Mouse (Mus musculus): Measurements from ENCODE around the gene Gramd1c.

Gene Gramd1c

DNA sequence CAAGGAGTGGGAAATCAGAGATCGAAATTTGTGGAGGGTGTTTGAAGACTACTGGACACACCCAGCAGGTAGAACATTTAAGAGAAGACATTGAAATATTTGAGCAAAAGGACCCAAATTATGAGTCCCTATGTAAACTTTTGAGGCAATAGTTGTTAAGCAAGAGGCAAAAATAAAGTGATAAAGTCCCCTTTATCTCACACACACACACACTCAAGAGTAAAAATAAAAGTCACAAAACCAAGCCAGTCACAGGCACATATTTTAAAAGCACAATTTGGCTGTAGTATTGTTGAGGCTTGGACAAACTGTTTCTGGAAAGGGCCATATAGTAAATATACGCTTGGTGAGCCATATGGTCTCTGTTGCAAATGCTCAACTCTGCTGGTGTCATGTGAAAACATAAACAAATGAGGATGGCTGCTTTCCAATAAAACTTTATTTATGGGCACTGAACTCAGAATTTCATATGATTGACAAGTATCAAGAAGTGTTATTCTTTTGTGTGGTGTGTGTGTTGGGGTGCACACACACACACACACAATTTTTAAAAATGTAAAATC is 44.1 kb downstream of the Gramd1c start:
- no peak for DNase-seq (ENCODE audit: low read depth)

DNA sequence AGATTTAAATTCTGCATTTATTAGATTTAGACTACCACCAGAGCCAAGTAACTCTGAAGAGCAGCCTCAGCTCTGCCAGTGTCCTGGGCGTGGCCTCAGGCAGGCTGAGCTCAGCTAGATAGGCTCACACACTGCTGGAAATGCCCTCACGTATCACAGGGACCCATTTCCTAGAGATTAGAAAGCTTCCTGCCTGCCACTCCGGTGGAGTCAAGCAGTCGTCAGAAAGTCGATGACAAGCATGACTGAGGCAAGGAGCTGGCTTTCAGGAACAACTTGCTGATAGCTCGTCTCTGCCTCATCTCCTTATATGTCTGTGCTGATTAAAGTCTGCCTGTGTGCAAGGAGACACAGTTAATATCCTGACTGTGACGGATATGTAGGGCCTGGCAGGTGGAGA is 44.8 kb downstream of the Gramd1c start:
- DNase-seq (ENCODE audit: low read depth) = no peak

DNA sequence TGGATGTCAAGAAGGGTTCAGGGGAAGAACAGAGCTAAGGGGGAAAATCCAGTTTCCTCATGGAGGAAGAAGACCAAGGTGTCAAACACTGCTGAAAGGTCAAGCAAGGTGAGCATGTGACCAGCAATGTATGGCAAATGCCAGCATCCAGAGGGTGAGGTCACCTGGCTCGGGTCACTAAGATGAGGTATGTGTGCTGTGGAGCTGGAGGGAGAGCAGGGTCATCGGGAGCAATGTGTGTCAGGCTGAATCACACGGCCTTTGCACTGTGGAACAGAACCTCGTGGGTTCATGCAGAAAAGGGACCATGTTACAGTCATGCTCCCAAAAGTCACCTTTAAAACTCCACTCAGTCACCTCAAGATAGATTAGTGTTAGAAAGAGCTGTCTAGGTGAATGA is 45.4 kb downstream of the Gramd1c start:
- DNase-seq (ENCODE audit: low read depth) = no peak

DNA sequence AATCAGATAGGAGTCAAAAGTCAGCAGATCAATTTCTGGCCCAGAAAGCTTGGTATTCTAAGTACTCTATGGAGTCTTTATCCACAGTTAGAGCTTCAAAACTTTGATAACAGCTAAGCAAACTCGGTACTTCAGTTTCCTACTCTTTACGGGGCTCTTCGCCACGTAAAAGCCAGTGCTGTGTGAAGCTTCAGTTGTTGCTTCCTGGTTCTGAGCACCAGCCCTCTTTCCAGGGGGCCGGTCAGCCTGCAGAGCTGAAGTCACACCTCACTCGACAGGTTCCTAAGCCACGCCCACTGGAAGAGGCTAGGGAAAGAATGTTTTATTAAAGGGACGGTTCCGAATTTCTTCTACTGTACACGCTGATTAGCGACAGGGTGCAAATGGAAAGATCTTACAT is 47.0 kb downstream of the Gramd1c start:
- DNase-seq (ENCODE audit: low read depth) = peak; percentile 79

DNA sequence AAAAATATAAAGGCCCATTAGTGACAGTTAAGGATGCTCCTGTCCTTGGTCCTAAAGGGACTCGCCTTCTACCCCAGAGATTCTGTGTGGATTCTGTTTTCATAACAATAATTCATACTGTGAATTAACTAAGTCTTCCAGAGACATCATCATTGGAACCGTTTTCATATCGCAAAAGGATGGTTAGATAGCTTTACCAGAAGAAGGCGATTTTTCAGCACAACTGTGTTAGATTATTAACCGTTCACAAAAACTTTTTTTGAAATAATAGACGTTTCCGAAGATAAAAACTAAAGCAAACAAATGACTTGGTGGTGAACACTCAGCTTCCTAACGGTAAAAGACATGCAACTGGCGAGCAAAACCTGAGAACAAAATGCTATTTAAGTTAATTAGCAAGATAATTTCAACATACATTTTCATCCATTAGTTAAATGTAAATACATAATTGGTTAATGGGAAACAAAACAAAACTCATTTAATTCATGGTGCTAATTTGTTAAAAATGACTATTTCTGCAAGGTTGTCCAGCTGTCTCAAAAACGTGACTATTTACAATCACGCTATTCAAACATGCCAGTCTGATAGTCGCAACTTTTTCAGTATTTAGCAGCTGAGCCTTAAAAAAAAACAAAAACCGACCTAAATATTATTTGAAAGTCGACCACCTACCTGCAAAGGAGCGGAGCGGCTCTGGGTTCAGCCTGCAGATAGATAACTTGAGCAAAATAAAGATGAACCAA is 47.6 kb downstream of the Gramd1c start:
- peak; percentile 6 for DNase-seq (ENCODE audit: low read depth)

DNA sequence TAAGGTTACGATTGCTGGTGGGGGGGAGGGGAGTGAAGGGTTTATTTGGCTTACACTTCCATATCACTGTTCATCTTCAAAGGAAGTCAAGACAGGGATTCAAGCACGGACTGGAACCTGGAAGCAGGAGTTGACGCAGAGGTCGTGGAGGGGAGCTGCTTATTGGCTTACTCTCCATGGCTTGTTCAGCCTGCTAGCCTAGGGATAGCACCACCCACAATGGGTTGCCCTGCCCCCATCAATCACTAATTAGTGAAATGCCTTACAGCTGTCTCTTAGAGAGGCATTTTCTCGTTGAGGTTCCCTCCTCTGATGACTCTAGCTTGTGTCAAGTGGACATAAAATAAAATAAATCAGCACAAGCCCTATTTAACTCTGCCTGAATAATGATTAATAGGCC is 52.1 kb downstream of the Gramd1c start:
- no peak for DNase-seq (ENCODE audit: low read depth)

DNA sequence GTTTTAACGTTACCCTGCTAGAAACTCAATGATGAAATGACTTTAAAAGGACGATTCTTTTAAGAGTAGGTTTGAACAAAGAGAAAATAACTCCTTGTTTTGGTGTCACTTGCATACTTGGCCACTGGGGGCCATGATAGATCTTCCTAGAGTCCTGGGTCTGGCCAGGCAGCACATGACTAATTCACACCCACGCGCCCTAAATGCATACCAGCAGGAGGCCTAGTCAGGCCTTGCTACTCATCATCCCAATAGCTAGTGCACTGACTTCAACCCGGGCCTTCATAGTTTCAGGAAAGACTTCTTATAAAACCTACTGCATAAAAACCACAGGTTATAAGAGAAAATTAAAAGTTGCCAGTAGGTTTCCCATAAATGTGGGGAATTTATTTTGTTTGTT is 61.1 kb downstream of the Gramd1c start:
- DNase-seq (ENCODE audit: low read depth) = peak; percentile 15

DNA sequence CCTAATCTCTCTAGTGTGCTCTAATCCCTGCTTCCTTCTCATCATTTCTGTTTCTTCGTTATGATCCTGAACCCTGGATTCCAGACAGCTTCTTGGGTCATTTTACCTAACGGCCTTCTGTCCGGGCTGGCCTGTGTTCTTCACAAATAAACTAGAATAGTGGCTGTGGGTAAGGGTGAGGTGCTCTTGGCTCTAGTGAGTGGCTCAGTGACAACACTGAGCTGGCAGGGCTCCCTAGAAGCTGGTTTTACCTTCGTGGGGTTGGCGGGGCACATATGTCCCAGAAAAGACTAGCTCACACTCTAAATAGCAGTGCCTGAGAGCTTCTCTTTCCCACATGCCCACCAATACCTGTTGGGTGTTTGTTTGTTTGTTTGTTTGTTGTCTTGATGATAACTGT is 63.6 kb downstream of the Gramd1c start:
- no peak for DNase-seq (ENCODE audit: low read depth)

DNA sequence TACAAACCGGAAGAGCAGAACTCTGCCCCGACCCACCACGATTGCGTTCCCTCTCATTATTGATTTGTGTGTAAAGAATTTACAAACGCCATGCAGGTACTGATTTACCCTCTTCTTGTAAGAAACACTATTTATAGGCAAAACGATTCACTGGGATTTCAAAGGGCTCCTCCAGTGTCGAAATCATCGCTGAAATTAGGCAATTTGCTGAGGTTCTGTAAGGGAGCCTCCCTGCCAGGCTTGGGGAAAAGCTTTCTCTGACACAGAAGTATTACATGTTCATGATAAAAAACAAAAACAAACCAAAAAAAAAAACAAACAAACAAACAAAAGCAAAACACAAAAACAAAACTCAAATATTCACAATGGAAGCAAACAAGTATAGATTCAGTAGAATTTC is 64.0 kb downstream of the Gramd1c start:
- no peak for DNase-seq (ENCODE audit: low read depth)

DNA sequence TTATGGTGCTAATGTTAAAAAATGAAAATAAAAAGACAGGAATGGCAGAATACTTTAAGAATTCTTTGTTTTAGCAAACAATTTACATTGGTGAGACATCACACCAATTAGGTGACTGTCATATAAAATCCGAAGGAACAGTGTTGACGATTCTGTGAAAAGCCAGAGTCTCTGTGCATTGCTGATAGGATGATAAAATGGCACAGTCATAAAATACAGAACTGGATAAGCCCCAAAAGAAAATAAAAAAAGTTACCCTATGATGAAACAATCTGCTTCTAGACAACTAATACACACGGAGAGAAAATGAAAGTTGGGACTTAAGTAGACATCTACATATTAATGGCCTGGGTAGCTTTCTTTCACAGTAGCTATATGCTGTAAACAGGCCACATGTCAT is 68.5 kb downstream of the Gramd1c start:
- no peak for DNase-seq (ENCODE audit: low read depth)

DNA sequence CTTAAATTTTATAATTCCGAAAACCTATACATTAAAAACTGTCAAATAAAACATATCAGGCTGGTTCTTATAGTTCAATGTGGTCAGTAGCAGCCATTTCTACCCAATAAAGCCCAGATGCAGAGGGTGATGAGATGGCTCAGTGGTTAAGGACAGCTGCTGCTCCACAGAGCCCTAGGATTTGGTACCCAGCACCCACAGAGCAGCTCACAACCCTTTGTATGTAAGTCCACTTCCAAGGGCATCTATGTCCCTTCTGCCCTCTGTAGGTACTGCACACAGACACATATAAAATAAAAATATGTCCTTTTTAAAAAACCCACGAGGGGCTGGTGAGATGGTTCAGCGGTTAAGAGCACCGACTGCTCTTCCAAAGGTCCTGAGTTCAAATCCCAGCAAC is 76.8 kb downstream of the Gramd1c start:
- no peak for DNase-seq (ENCODE audit: low read depth)

DNA sequence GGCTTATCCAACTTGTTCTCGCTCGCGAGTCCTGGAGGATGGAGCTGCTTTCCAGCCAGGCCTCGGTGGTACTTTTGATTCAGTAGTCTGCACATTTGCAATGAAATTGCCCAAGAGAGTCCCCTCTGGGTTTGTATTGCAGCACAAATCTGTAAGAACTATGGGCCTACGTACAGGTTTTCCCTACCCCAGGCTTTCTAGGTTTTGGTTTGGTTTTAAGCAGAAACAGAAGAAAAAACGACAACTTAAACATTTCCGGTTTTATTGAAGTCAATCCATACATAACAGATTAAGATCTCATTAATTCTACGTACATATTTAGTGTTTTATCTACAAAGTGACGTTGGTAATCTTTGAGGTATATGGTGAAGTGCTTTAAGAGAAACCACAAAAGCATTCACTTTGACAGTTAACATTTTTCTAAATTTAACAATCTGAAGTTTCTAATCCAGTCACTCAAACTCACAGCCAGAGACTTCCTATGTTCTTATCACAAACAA is 83.0 kb downstream of the Gramd1c start:
- DNase-seq (ENCODE audit: low read depth) = peak; percentile 68

DNA sequence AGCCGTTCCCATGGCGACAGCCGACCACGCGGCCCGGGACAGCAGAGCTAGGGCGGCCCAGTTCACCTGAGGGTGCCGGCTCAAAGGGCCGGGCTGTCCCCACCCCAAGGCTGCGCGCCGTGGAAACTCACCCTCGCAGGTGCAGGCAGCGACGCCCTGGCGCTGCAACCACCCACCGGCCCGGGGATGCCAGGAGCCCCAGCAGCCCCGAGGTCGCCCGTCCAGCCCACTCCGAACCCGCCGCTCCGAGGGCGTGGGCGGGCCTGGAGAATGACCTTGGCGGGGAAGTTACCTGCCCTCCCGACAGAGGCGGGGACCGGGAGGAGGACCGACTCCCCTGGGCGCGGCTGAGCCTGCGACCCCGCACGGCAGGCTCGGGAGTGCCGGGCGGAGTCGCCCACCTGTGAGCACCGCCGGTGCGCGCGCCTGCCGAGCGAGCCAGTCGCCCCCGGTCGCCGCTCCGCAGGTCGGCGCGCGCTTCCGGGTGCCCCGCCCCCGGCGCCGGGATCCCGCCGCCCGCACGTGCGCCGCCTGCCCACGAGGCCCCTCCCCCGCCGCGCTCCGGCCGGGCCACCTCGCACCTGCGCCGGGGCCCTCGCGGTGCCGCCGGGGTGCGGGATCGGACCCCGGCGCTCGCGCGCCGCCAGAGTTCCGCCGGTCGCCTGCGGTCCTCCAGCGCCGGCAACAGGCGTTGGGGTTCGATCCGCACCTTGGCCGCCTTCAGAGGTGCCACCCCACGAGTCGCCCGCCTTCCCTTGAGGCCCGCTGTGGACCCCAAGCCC is 83.6 kb downstream of the Gramd1c start, which contains the start of gene Zdhhc23:
Gene Zdhhc23 (minus strand): TSS at position 464 of the 782 bp plus-strand sequence.
- DNase-seq (ENCODE audit: low read depth) = peak; percentile 72

DNA sequence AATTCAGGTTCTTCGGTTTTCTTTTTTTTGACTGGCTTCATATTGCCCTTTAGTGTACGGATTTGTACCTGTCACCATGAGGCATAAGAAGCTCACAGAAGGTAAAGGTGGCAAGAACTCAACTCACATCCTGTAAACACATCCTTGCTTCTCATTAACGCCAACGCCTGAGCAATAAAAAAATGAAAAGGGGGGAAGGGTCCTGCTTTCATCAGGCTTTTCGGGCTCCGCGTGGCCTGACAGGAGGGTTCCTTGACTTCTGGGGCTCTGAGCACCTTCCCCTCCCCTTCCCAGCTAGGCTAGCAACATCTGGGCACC is 84.2 kb downstream of the Gramd1c start:
- DNase-seq (ENCODE audit: low read depth) = peak; percentile 50

DNA sequence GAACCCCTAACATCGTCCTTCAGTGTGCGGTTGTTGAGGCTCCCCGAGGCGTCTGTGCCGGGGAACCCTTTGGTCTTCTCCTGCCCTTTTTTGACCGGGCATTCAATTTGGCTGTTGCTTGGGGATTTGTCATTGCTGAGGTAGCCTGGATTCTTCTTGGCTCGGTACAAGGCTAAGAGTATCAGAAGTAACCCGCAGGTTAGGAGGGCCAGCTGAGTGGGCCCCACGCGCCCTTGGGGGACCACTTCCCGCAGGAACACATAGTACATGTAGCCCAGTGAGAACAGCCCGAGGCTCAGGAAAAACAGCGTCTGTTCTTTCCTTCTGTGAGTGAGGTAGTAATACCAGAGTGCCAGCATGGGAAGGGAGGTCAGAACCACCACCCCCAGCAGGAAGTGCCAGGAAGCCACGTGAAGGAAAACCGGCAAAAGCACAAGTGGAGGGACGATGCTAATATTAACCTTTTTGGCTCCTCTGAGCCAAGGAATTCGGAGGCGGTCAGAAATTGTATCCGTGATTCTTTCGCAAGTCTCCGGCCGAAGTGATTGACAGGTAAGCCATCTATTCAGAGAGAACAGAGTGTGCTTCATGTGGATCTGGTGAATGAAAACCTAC is 89.4 kb downstream of the Gramd1c start:
- no peak for DNase-seq (ENCODE audit: low read depth)

DNA sequence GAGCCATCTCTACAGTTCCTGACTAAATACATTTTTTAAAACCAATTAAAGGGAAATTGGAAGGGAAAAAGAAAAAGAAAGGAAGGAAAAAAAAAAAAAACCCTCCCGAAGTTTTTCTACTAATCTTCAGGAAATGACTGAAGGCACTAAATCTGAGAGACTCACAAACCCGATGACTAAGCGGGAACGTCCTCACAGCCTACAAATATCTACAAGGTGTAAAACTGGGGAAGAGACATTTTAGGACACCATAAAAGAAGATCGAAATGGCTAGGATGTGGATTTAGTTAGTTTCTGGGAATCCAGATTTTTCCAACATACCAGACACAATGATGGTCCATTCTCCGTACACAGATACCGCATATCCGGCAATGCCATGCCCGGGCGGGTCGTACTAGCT is 90.0 kb downstream of the Gramd1c start:
- no peak for DNase-seq (ENCODE audit: low read depth)

DNA sequence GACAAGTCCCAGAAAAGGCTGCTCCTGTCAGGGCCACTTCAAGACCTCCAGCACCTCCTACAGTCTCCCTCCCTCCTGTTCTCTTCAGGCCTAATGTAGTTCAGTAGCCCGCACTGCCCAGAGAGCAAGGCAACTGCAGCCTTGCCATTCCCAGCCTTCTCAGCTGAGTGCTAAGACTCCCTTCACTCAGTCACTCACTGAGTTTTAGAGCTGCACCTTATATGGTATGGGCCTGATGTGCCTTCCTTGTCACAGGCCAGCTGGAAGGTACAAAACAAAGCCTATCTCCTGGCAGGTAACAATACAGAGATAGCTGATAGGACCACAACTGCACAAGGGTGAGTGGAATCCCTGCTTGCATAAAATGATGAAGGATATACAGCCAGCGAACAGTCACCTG is 90.8 kb downstream of the Gramd1c start:
- DNase-seq (ENCODE audit: low read depth) = no peak

DNA sequence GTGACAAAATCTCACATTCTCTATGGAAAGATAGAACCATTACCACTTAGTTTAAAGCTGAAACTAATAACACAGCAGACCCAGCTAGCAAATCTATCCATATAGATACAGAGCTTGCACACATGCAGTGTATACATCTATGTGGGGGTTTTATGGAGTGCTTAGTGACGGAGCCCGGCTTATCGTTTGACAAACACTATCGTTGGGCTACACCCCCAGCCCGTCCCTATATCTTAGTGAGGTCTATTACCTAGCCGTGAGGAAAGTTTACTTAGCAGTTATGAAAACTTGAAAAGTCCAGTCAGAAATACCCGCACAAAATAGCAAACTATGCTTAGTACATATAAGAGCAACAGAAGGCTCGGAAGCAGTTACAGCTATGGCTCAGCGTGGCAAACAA is 91.4 kb downstream of the Gramd1c start:
- DNase-seq (ENCODE audit: low read depth) = no peak

DNA sequence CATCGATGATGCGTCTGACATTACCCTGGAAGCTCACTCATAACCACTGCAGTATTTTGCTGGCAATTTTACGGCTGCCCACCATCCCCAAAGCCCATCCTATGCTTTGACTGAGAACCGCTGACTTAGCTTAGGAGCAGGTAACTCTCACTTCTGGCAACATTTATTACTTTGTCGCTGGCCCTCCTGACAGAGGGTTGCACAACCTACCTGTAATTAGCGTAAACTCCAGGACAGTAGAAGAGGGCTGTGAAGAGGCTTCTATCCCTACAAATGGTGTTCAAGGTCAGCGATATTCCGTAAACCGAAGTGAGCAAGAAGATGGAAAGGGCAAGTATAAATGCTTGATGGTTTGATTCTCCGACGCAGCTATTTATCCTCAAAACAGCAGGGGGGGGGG is 92.0 kb downstream of the Gramd1c start:
- no peak for DNase-seq (ENCODE audit: low read depth)

DNA sequence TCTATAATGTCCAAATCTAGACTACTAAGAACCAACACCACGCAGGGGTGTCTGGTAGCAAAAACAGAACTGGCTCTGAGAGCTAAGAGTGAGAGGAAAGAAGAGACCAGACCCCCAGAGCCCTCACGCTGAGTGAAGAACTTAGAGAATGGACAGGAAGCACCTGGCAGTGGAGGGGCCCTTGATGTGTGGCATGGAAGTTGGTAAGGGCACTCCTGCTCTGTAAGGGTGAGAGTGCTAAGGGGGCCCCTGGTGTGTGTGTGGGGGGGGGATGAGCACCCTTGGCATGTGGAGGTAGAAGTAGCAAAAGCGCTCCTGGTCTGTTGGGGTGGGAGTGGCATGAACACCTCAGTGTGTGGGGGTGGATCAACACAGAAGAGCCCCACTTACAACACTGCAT is 92.7 kb downstream of the Gramd1c start:
- no peak for DNase-seq (ENCODE audit: low read depth)

DNA sequence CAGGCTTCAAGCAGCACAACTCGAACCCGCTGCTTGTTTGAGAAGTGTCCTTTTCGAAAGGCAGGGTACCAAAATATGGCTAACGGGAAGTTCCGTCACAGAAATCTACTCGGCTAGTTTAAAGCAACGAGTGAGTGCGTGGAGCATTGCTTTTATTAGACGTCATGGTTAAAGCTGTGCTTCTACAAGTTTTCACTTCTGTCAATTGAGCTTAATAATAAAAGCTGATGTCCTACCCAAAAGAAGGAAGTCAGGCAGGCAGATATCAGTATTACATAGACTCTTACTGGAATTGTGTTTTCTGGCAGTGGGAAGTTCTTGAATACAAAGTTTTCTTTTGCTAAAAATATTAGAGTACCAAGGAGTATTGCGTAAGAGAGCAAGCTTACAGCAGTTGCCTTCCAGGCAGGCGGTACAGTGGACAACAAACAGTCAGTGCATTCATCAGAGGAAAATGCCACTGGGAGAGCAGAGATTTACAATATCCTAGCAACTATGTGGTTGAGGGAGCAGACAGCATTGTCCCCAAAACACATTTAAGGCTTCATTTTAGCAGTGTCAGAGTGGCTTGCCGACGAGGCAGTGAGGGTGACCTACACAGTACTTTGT is 97.3 kb downstream of the Gramd1c start:
- DNase-seq (ENCODE audit: low read depth) = no peak

DNA sequence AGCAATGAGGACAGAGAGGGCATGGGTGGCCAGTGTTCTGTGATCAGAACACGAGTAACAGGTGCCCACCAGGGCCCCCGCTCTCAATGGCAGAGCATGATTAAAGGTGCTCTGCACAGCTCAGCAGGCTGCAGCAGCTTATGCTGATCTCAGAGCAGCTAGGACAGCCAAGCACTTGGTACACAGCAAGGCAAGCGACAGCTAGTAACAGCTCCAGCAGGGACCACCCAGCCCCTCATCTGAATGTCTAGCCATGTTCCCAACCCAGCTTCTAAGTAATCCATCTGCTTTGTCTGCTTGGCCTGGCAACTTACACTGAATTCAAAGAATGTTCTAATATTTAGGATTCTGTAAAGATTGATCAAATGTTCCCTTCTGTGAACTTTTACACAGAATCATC is 99.4 kb downstream of the Gramd1c start:
- DNase-seq (ENCODE audit: low read depth) = no peak

Measured in induced T-regulatory cell, adult 2 months (primary cell).